Mouse (Mus musculus): ENCODE measurements around the gene Tubgcp2. TPM values are rescaled to one million over a fixed set of nuclear protein-coding genes. Genes with fewer than 3 reads are reported as not detected.

The Tubgcp2 gene
- polyA plus RNA-seq, 1 experiment, result 25.3 TPM

GRCm38 (mm10) chr7:140007781-140008180 is 28.7 kb downstream of the Tubgcp2 start:
- H3K4me3 ChIP-seq (replicated peaks; ENCODE audit: extremely low read depth, low read depth, low read length), result no peak overlapping the region
- TF ChIP-seq CTCF (IDR thresholded peaks at IDR 0.05; ENCODE audit: insufficient read depth, low read length) (no peak), POLR2A (IDR thresholded peaks at IDR 0.05; ENCODE audit: borderline replicate concordance, extremely low read depth, low read depth, low read length) (no peak)
- no peaks in the 10 kb centered on the region for H3K4me1 ChIP-seq (ENCODE audit: control insufficient read depth, insufficient read depth, low read length)
- DNase-seq, result no peak
- WGBS, result 92% methylated on average over 9 of the region's 9 CpGs

GRCm38 (mm10) chr7:140006861-140007611 is 29.4 kb downstream of the Tubgcp2 start:
- no peak for TF ChIP-seq CTCF (IDR thresholded peaks at IDR 0.05; ENCODE audit: insufficient read depth, low read length)
- TF ChIP-seq POLR2A (IDR thresholded peaks at IDR 0.05; ENCODE audit: borderline replicate concordance, extremely low read depth, low read depth, low read length), result no peak
- no peak for DNase-seq
- WGBS, result 93% methylated on average over 9 of the region's 9 CpGs
- H3K4me3 ChIP-seq (replicated peaks; ENCODE audit: extremely low read depth, low read depth, low read length), result no peak overlapping the region
- no peaks in the 10 kb centered on the region for H3K4me1 ChIP-seq (ENCODE audit: control insufficient read depth, insufficient read depth, low read length)

- H3K4me1 ChIP-seq (ENCODE audit: control insufficient read depth, insufficient read depth, low read length), result no peaks in the 10 kb centered on the region
- 91% methylated on average over 8 of the region's 8 CpGs for WGBS
- H3K4me3 ChIP-seq (replicated peaks; ENCODE audit: extremely low read depth, low read depth, low read length), result no peak overlapping the region
- TF ChIP-seq CTCF (IDR thresholded peaks at IDR 0.05; ENCODE audit: insufficient read depth, low read length) (no peak), POLR2A (IDR thresholded peaks at IDR 0.05; ENCODE audit: borderline replicate concordance, extremely low read depth, low read depth, low read length) (no peak)
- DNase-seq, result no peak
Observed at GRCm38 (mm10) chr7:140004666-140005065, 31.8 kb downstream of the Tubgcp2 start.

- no peak for DNase-seq
- Histone ChIP-seq H3K4me3 (replicated peaks; ENCODE audit: extremely low read depth, low read depth, low read length) (no peak overlapping the region), H3K4me1 (ENCODE audit: control insufficient read depth, insufficient read depth, low read length) (no peaks in the 10 kb centered on the region)
- no peak for TF ChIP-seq CTCF (IDR thresholded peaks at IDR 0.05; ENCODE audit: insufficient read depth, low read length)
- TF ChIP-seq POLR2A (IDR thresholded peaks at IDR 0.05; ENCODE audit: borderline replicate concordance, extremely low read depth, low read depth, low read length), result no peak
- WGBS, result 83% methylated on average over 12 of the region's 12 CpGs
Observed at GRCm38 (mm10) chr7:140001086-140001740, 35.3 kb downstream of the Tubgcp2 start.

- DNase-seq, result no peak
- 92% methylated on average over 13 of the region's 13 CpGs for WGBS
- no peaks in the 10 kb centered on the region for H3K4me1 ChIP-seq (ENCODE audit: control insufficient read depth, insufficient read depth, low read length)
- no peak overlapping the region for H3K4me3 ChIP-seq (replicated peaks; ENCODE audit: extremely low read depth, low read depth, low read length)
- TF ChIP-seq POLR2A (IDR thresholded peaks at IDR 0.05; ENCODE audit: borderline replicate concordance, extremely low read depth, low read depth, low read length) (no peak), CTCF (IDR thresholded peaks at IDR 0.05; ENCODE audit: insufficient read depth, low read length) (no peak)
Observed at GRCm38 (mm10) chr7:139998691-139999350, 37.6 kb downstream of the Tubgcp2 start.

GRCm38 (mm10) chr7:139994676-139995075 is 41.8 kb downstream of the Tubgcp2 start:
- WGBS, result 44% methylated on average over 3 of the region's 3 CpGs
- Histone ChIP-seq H3K4me1 (ENCODE audit: control insufficient read depth, insufficient read depth, low read length) (no peaks in the 10 kb centered on the region), H3K4me3 (replicated peaks; ENCODE audit: extremely low read depth, low read depth, low read length) (no peak overlapping the region)
- TF ChIP-seq POLR2A (IDR thresholded peaks at IDR 0.05; ENCODE audit: borderline replicate concordance, extremely low read depth, low read depth, low read length) (no peak), CTCF (IDR thresholded peaks at IDR 0.05; ENCODE audit: insufficient read depth, low read length) (peak; percentile 47)
- peak; percentile 51 for DNase-seq

GRCm38 (mm10) chr7:139994202-139994601 is 42.3 kb downstream of the Tubgcp2 start:
- Histone ChIP-seq H3K4me3 (replicated peaks; ENCODE audit: extremely low read depth, low read depth, low read length) (no peak overlapping the region), H3K4me1 (ENCODE audit: control insufficient read depth, insufficient read depth, low read length) (no peaks in the 10 kb centered on the region)
- DNase-seq, result no peak
- WGBS, result 77% methylated on average over 4 of the region's 4 CpGs
- TF ChIP-seq CTCF (IDR thresholded peaks at IDR 0.05; ENCODE audit: insufficient read depth, low read length) (no peak), POLR2A (IDR thresholded peaks at IDR 0.05; ENCODE audit: borderline replicate concordance, extremely low read depth, low read depth, low read length) (no peak)

- no peak for TF ChIP-seq POLR2A (IDR thresholded peaks at IDR 0.05; ENCODE audit: borderline replicate concordance, extremely low read depth, low read depth, low read length)
- TF ChIP-seq CTCF (IDR thresholded peaks at IDR 0.05; ENCODE audit: insufficient read depth, low read length), result no peak
- Histone ChIP-seq H3K4me3 (replicated peaks; ENCODE audit: extremely low read depth, low read depth, low read length) (no peak overlapping the region), H3K4me1 (ENCODE audit: control insufficient read depth, insufficient read depth, low read length) (no peaks in the 10 kb centered on the region)
- no peak for DNase-seq
- 92% methylated on average over 6 of the region's 6 CpGs for WGBS
Observed at GRCm38 (mm10) chr7:139993532-139993931, 42.9 kb downstream of the Tubgcp2 start.

- no peak within 1 kb of the TSS for H3K4me3 ChIP-seq (replicated peaks; ENCODE audit: extremely low read depth, low read depth, low read length)
- 24% methylated on average over 7 of the region's 7 CpGs for WGBS
- H3K4me1 ChIP-seq (ENCODE audit: control insufficient read depth, insufficient read depth, low read length), result no peaks in the 10 kb centered on the region
- DNase-seq, result no peak
- TF ChIP-seq CTCF (IDR thresholded peaks at IDR 0.05; ENCODE audit: insufficient read depth, low read length) (no peak), POLR2A (IDR thresholded peaks at IDR 0.05; ENCODE audit: borderline replicate concordance, extremely low read depth, low read depth, low read length) (no peak)
Observed at GRCm38 (mm10) chr7:139992406-139992805, 44.1 kb downstream of the Tubgcp2 start, which contains the start of gene Adam8. TSS of gene Adam8 (minus strand) at chr7:139992562.
